Mouse (Mus musculus) intestine, embryonic 14.5 days (tissue): ENCODE data around the gene Trub2. TPM values are rescaled to one million over a fixed set of nuclear protein-coding genes. Genes with fewer than 3 reads are reported as not detected.

Source experiments
- ATAC-seq: fragments of 200-750 bp; cut with Nextera tagmentation; replicated peaks from 2 replicates; pipeline ENCODE4 v1.8.0; 2017; ENCODE audit warnings: low read depth, moderate number of reproducible peaks, moderate TSS enrichment, moderate library complexity; ENCODE audit not compliant: low FRiP score, low TSS enrichment
- DNase-seq: peaks from one replicate; pipeline ENCODE4 v3.0.0-alpha.2; 2018; ENCODE audit warnings: low spot score
- H3K27ac ChIP-seq: fragments of 300-500 bp; sonication (generic); 2 replicates; pipeline ENCODE4 v1.5.1; 2014; ENCODE audit warnings: low read depth, mild to moderate bottlenecking, control low read depth
- H3K27me3 ChIP-seq: fragments of 300-500 bp; sonication (generic); replicated peaks from 2 replicates; pipeline ENCODE4 v1.6.1; 2014; ENCODE audit warnings: low read length, control low read depth; ENCODE audit not compliant: control insufficient read depth, insufficient read depth
- H3K36me3 ChIP-seq: fragments of 300-500 bp; sonication (generic); 2 replicates; pipeline ENCODE4 v1.6.1; 2014; ENCODE audit warnings: low read length, control low read depth; ENCODE audit not compliant: control insufficient read depth, insufficient read depth
- H3K4me1 ChIP-seq: fragments of 300-500 bp; sonication (generic); replicated peaks from 2 replicates; pipeline ENCODE4 v1.6.1; 2014; ENCODE audit warnings: low read length, control low read depth, mixed read lengths; ENCODE audit not compliant: control insufficient read depth, insufficient read depth
- H3K4me2 ChIP-seq: fragments of 300-500 bp; sonication (generic); 2 replicates; pipeline ENCODE4 v1.6.1; 2014; ENCODE audit warnings: low read length
- H3K4me3 ChIP-seq: fragments of 300-500 bp; sonication (generic); 2 replicates; pipeline ENCODE4 v1.5.1; 2014; ENCODE audit warnings: low read depth, low read length, control low read depth, mixed read lengths
- H3K9ac ChIP-seq: fragments of 300-500 bp; sonication (generic); 2 replicates; pipeline ENCODE4 v1.6.1; 2014; ENCODE audit warnings: mild to moderate bottlenecking, low read length
- H3K9me3 ChIP-seq: fragments of 300-500 bp; sonication (generic); 2 replicates; pipeline ENCODE4 v1.6.1; 2016; ENCODE audit warnings: low read length, control low read depth; ENCODE audit not compliant: control insufficient read depth
- WGBS: fragments of 180-500 bp; shearing (Covaris S2); extraction: QIAGEN DNeasy Blood & Tissue Kit; methylation state at CpG from one replicate; pipeline ENCODE4 v1.1.7; 2014; 5-methylcytosine and 5-hydroxymethylcytosine counted together
- polyA plus RNA-seq: library from polyadenylated mRNA; unstranded; fragments of >200 nt; fragmentation: Nextera tagmentation; extraction: Ambion mirVana; gene quantifications from 2 replicates; pipeline ENCODE4 v1.2.1, GENCODE M21; 2014

Trub2 gene
- polyA plus RNA-seq: 33.3 and 34.6 TPM in 2 replicates

- ATAC-seq (peak; percentile 88), DNase-seq (peak; percentile 92)
- Histone ChIP-seq H3K9me3 (no peaks in the 10 kb centered on the region), H3K4me1 (peaks cover 16% of the 10 kb centered on the region), H3K9ac (peak within 1 kb of the TSS; percentile 61), H3K4me3 (peak within 1 kb of the TSS; percentile 90), H3K36me3 (peaks cover 52% of the 10 kb centered on the region), H3K27ac (peak within 1 kb of the TSS; percentile 69), H3K27me3 (no peaks in the 10 kb centered on the region), H3K4me2 (peak within 1 kb of the TSS; percentile 94)
- WGBS: under 1% methylated on average over 45 of the region's 45 CpGs
These were observed at the start of gene Trub2 for GRCm38 (mm10) chr2:29787937-29788681. TSS of gene Trub2 (minus strand) at chr2:29788502.

GRCm38 (mm10) chr2:29835391-29835899, 47.1 kb upstream of the Trub2 start:
- no peak overlapping the region for H3K4me3 ChIP-seq
- ATAC-seq (no peak), DNase-seq (no peak)
- 64% methylated on average over 2 of the region's 2 CpGs for WGBS
- H3K9ac ChIP-seq: no peak overlapping the region
- peaks cover 35% of the 10 kb centered on the region for H3K36me3 ChIP-seq
- no peak overlapping the region for H3K27ac ChIP-seq
- H3K27me3 ChIP-seq: no peaks in the 10 kb centered on the region
- H3K4me1 ChIP-seq: no peaks in the 10 kb centered on the region
- no peak overlapping the region for H3K4me2 ChIP-seq
- H3K9me3 ChIP-seq: no peaks in the 10 kb centered on the region

- no peaks in the 10 kb centered on the region for H3K4me1 ChIP-seq
- no peak overlapping the region for H3K27ac ChIP-seq
- 96% methylated on average over 5 of the region's 5 CpGs for WGBS
- no peak overlapping the region for H3K4me2 ChIP-seq
- peaks cover 37% of the 10 kb centered on the region for H3K36me3 ChIP-seq
- no peak overlapping the region for H3K9ac ChIP-seq
- no peaks in the 10 kb centered on the region for H3K27me3 ChIP-seq
- no peaks in the 10 kb centered on the region for H3K9me3 ChIP-seq
- no peak overlapping the region for H3K4me3 ChIP-seq
- DNase-seq: no peak
- no peak for ATAC-seq
These were observed 45.5 kb upstream of the Trub2 start for GRCm38 (mm10) chr2:29833796-29834195.

GRCm38 (mm10) chr2:29831106-29831505, 42.8 kb upstream of the Trub2 start:
- no peak overlapping the region for H3K4me3 ChIP-seq
- H3K27me3 ChIP-seq: no peaks in the 10 kb centered on the region
- WGBS: 81% methylated on average over 4 of the region's 4 CpGs
- H3K4me1 ChIP-seq: 0 out of 2 replicates have a peak, but pooled peaks cover 7% of the 10 kb centered on the region
- ATAC-seq (no peak), DNase-seq (no peak)
- no peak overlapping the region for H3K4me2 ChIP-seq
- H3K9ac ChIP-seq: no peak overlapping the region
- no peaks in the 10 kb centered on the region for H3K9me3 ChIP-seq
- H3K36me3 ChIP-seq: peaks cover 28% of the 10 kb centered on the region
- no peak overlapping the region for H3K27ac ChIP-seq

GRCm38 (mm10) chr2:29827709-29828024, 39.4 kb upstream of the Trub2 start:
- Histone ChIP-seq H3K36me3 (peaks cover 9% of the 10 kb centered on the region), H3K4me3 (peak overlapping the region; percentile 71), H3K4me2 (peak overlapping the region; percentile 55), H3K27me3 (no peaks in the 10 kb centered on the region), H3K27ac (no peak overlapping the region), H3K9me3 (no peaks in the 10 kb centered on the region), H3K4me1 (0 out of 2 replicates have a peak, but pooled peaks cover 8% of the 10 kb centered on the region), H3K9ac (peak overlapping the region; percentile 59)
- ATAC-seq: no peak
- no peak for DNase-seq
- 4% methylated on average over 12 of the region's 12 CpGs for WGBS

GRCm38 (mm10) chr2:29826926-29827708, 38.8 kb upstream of the Trub2 start:
- Histone ChIP-seq H3K4me2 (peak overlapping the region; percentile 55), H3K27me3 (no peaks in the 10 kb centered on the region), H3K4me3 (peak overlapping the region; percentile 71), H3K9me3 (no peaks in the 10 kb centered on the region), H3K9ac (peak overlapping the region; percentile 84), H3K27ac (peak overlapping the region; percentile 96), H3K36me3 (peaks cover 7% of the 10 kb centered on the region), H3K4me1 (0 out of 2 replicates have a peak, but pooled peaks cover 8% of the 10 kb centered on the region)
- peak; percentile 96 for ATAC-seq
- WGBS: under 1% methylated on average over 48 of the region's 48 CpGs
- peak; percentile 95 for DNase-seq

GRCm38 (mm10) chr2:29826318-29826925, 38.1 kb upstream of the Trub2 start:
- no peaks in the 10 kb centered on the region for H3K9me3 ChIP-seq
- H3K4me2 ChIP-seq: peak overlapping the region; percentile 55
- ATAC-seq (peak; percentile 32; the same call in 1 of the 2 replicates), DNase-seq (no peak)
- peak overlapping the region; percentile 84 for H3K9ac ChIP-seq
- WGBS: 10% methylated on average over 11 of the region's 11 CpGs
- H3K27me3 ChIP-seq: no peaks in the 10 kb centered on the region
- peaks cover 7% of the 10 kb centered on the region for H3K36me3 ChIP-seq
- peak overlapping the region; percentile 71 for H3K4me3 ChIP-seq
- H3K4me1 ChIP-seq: 0 out of 2 replicates have a peak, but pooled peaks cover 8% of the 10 kb centered on the region
- H3K27ac ChIP-seq: peak overlapping the region; percentile 96

- WGBS: 1% methylated on average over 35 of the region's 35 CpGs
- Histone ChIP-seq H3K4me1 (peaks cover 18% of the 10 kb centered on the region), H3K4me2 (peak within 1 kb of the TSS; percentile 75), H3K27ac (peak within 1 kb of the TSS; percentile 93), H3K9ac (peak within 1 kb of the TSS; percentile 55), H3K36me3 (peaks cover 15% of the 10 kb centered on the region), H3K9me3 (no peaks in the 10 kb centered on the region), H3K4me3 (peak within 1 kb of the TSS; percentile 42), H3K27me3 (no peaks in the 10 kb centered on the region)
- peak; percentile 93 for DNase-seq
- peak; percentile 81 for ATAC-seq
These were observed 31.9 kb upstream of the Trub2 start, which contains the start of gene Urm1 for GRCm38 (mm10) chr2:29820025-29820817. TSS of gene Urm1 (plus strand) at chr2:29820075.
